Mouse (Mus musculus): ENCODE measurements around the gene Abca1.

DNA sequence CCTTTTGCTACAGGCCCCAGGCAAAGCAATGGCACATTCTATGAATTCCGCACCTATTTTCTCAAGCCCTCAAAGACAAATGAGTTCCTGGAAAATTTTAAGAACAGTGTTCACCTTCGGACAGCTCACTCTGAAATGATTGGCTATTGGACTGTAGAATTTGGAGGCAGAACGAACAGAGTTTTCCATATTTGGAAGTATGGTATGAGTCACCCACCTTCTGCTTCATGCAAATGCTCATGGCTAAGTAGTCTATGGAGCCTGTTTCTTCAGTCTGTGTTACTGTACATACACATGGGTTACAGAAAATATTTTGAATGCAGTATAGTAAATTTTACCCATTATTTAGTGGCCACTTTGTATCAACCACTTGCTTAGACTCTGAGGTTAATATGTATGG lies 144.7 kb downstream of the Abca1 start:
- no peak for TF ChIP-seq CTCF (conservative IDR thresholded peaks at IDR 0.05; ENCODE audit: insufficient read depth, insufficient read length, low read depth, low read length)
- no peak for TF ChIP-seq POLR2A (IDR thresholded peaks at IDR 0.05; ENCODE audit: low read depth, low read length)
